ENCODE assay signal across 8 mouse cellular contexts in the genomic region with DNA sequence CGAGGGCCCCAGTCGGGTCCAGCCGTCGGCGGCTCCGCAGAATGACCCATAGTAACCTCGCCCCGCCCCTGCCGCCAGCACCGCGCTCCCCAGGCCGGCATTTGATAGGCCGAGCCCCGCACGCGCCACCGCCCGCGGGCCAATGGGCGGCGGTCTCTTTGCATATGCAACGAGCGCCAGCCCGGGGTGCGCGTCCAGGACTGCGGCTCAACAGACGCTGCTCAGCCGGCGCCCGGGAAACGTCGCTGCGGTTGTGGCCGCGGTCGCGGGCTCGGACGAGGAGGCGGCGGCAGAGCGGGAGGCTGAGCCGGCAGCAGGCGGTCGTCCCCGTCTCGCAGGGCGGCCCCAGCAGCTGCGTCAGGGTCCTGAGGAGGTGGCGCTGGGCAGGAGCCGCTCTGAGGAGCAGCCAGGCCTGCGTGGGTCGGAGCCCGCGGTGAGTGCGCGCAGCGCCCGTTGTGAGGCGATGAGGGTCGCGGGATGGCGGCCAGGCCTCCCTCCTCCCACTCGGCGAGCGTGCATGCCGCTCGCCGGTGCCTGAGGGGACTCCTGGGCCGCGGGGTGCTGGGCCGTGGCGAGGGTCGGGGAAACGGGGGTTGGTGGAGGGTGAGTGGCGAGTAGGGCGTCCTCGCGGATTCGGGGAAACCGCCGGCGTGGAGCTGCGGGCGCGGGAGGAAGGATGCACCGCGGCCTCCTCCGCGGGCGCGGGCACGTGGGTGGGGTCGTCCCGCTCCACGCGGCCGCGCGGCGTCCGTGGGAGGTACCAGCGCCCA. TPM values are rescaled to one million over a fixed set of nuclear protein-coding genes. Genes with fewer than 3 reads are reported as not detected.
DNase-seq lines count a peak whose midpoint lies in the region; ATAC-seq lines count a peak whose summit lies in the region.

A gene (plus strand): TSS at position 155 of the 770 bp plus-strand sequence.
A gene (plus strand): TSS at position 368 of the 770 bp plus-strand sequence.

- DNase-seq in adrenal gland, adult 18-20 months (ENCODE audit: low spot score in 2 of 2), result peak; percentile 98 to 99
- DNase-seq in embryo, embryonic 10.5 days (ENCODE audit: low spot score), result peak; percentile 98
- DNase-seq in gastrocnemius, postnatal 14 days, result peak; percentile 98
- peak; percentile 95 to 99 for DNase-seq in left cerebral cortex, postnatal 10 days (ENCODE audit: extremely low spot score in 1 of 2, low spot score in 2 of 2)
- peak; percentile 98 for DNase-seq in right cerebral cortex, postnatal 10 days (ENCODE audit: low spot score in 2 of 2)
- DNase-seq in urinary bladder, postnatal 14 days (ENCODE audit: low spot score), result peak; percentile 98

- intact Hi-C loops in gastrocnemius, postnatal 14 days (cut with DNase I; ENCODE audit: low total_unique reads), result no loop called here
- intact Hi-C loops in left cerebral cortex, postnatal 10 days (cut with DNase I), result loop anchor here (5.0 kb wide), 2 partner anchors 66 to 121 kb away; no protein-coding TSS in a partner anchor

- peak; percentile 93 for ATAC-seq in inflammation-experienced regulatory T-cells, adult 6 months
- peak; percentile 94 for ATAC-seq in megakaryocyte progenitor cell, adult 5-6 weeks (replicated peaks; ENCODE audit: poor library complexity)

RNA-seq across cellular contexts. Expression of the first gene that starts in this region (rescaled TPM):
- 10 to 100 TPM; 30.1 to 35.5 TPM for total RNA-seq in adrenal gland, adult 18-20 months (2021)
- 10 to 100 TPM in 1 of 2 experiments, 1 to 10 TPM in 1; 7.0 to 10.0 TPM for total RNA-seq in gastrocnemius, postnatal 14 days (2021)
- polyA plus RNA-seq in inflammation-experienced regulatory T-cells, adult 6 months (2017; shearing (Covaris generic)), result 1 to 10 TPM in 2 of 3 experiments, under 1 TPM in 1; 0.77 to 5.7 (median 2.1) TPM
- total RNA-seq in left cerebral cortex, postnatal 10 days (2021), result 100 to 1,000 TPM; 113 to 125 TPM
- total RNA-seq in megakaryocyte progenitor cell, adult 5-6 weeks (2015), result 11.1 and 14.2 TPM in 2 replicates
- 37.3 and 55.9 TPM in 2 replicates for total RNA-seq in megakaryocyte progenitor cell, adult 5-6 weeks (2017)

RNA-seq across cellular contexts. Expression of the second gene that starts in this region (rescaled TPM):
- total RNA-seq in adrenal gland, adult 18-20 months (2021), result 1 to 10 TPM; 3.2 to 5.0 TPM
- total RNA-seq in gastrocnemius, postnatal 14 days (2021), result 1 to 10 TPM; 1.6 to 2.2 TPM
- under 1 TPM; 0.10 to 0.93 (median 0.42) TPM for polyA plus RNA-seq in inflammation-experienced regulatory T-cells, adult 6 months (2017; shearing (Covaris generic))
- total RNA-seq in left cerebral cortex, postnatal 10 days (2021), result 10 to 100 TPM; 11.4 to 13.0 TPM
- total RNA-seq in megakaryocyte progenitor cell, adult 5-6 weeks (2015), result 6.2 and 7.3 TPM in 2 replicates
- 10.3 and 12.8 TPM in 2 replicates for total RNA-seq in megakaryocyte progenitor cell, adult 5-6 weeks (2017)

Comparison
In these comparisons a context has a peak if more than half of its experiments do, and no peak if none do; other contexts are left out.
1. Peak in every context shown above with its lines: DNase-seq and ATAC-seq.